Mouse (Mus musculus) frontal cortex, postnatal 10 days (tissue): Measurements from ENCODE around the gene Krtap28-10.
A peak's percentile ranks its signal among the peaks of the same experiment; 100 is the strongest.

ENCODE experiments used
- DNase-seq, 2 experiments: peaks; one replicate each; pipeline ENCODE4 v3.0.0; 2022; ENCODE audit warnings: low spot score in 2 of 2, mixed read lengths in 1 of 2

Krtap28-10 gene

GRCm38 (mm10) chr1:83042380-83042779 lies at the start of gene Krtap28-10:
TSS of gene Krtap28-10 (minus strand) at chr1:83042480.
- DNase-seq = no peak

DNA sequence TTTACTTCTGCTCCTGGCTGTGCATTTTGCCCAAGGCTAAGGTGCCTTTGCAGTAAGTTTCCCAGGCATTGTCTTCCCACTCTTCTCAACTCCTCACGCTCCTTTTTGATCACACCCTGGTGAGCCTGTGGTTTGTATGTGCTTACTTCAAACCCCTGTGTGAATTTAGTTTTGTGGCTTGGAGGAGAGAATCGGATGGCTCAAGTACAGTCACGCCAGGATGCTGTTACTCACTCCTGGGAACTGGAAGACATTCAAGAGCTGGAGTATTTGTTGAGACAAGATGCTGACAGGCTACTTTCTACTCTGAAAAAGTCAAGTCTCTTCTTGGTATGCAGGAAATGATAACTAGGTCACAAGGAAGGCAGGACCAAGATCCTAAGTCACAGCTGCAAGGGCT lies 49.0 kb upstream of the Krtap28-10 start:
- DNase-seq = no peak

- no peak for DNase-seq
These were observed 42.5 kb upstream of the Krtap28-10 start for GRCm38 (mm10) chr1:83084790-83085189.

- no peak for DNase-seq
These were observed 34.7 kb upstream of the Krtap28-10 start for GRCm38 (mm10) chr1:83077016-83077415.

- DNase-seq = peak in 1 of 2 experiments; percentile 34
These were observed 34.1 kb upstream of the Krtap28-10 start for GRCm38 (mm10) chr1:83076190-83076917.

GRCm38 (mm10) chr1:83075526-83076189 lies 33.4 kb upstream of the Krtap28-10 start:
- no peak for DNase-seq

GRCm38 (mm10) chr1:83067205-83067604 lies 24.9 kb upstream of the Krtap28-10 start:
- DNase-seq = no peak

GRCm38 (mm10) chr1:83066577-83066976 lies 24.3 kb upstream of the Krtap28-10 start:
- no peak for DNase-seq

DNA sequence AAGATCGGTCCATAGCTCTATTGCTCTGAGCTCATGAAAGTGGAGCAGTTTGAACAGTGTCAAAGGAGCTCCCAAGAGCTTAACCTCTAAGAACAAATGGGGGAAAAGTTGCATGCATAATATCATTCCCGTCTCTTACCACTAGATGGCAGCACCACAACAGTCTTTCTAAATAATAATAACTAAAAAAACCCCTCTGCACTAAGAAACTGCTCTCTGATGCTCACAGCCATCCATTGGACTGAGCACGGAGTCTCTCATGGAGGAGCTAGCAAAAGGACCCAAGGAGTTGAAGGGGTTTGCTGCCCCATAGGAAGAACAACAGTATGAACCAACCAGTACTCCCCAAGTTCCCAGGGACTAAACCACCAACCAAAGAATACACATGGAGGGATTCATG lies 22.6 kb upstream of the Krtap28-10 start:
- DNase-seq = no peak

GRCm38 (mm10) chr1:83060643-83061042 lies 18.4 kb upstream of the Krtap28-10 start, which contains the start of gene Krtap28-13:
TSS of gene Krtap28-13 (plus strand) at chr1:83060930.
- DNase-seq = no peak

GRCm38 (mm10) chr1:83059278-83059677 lies 17.0 kb upstream of the Krtap28-10 start, which contains the start of gene A030005K14Rik:
TSS of gene A030005K14Rik (minus strand) at chr1:83059378.
- DNase-seq = no peak

DNA sequence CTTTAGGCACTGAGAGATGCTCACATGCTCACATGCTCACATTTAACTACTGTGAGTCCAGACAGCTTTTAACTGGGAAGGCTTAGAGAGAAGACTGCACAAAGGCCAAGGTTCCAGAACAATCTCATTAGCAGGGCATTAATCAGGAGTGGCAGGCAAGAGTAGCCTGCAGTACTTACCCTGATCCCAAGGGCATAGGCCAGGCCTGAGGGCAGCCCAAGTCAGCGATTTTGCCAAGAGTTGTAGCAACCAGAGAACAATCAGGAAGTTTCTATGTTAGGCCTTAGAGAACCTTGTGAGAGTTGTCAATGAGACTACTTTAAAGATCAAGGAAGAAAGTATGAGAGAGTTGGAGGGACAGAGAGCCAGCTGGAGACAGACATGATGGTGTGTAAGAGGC lies 16.2 kb upstream of the Krtap28-10 start:
- no peak for DNase-seq

DNA sequence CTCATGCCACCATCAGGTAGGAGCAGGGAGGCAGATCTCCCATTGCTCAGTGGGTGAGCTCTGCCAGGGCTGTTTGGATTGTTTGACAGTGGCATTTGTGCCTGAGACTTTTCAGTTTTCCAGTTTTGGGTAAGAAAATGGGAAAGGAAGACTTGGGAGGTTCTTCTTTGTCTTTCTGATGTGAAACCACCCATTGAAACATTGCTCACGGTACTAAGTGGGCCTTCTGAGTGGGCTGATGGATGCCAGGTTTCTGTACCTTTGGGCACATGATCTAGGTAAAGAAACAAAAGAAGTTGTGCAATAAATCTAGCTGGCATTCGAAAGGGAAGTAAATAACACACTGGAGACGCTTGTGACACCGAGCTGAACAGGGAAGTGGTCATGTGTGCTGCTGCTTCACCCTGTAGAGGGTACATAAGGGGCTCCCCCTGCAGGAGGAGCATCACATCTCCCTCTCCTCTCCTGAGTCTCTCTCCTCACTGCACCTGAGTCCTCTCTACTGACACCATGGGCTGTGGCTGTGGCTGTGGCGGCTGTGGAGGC lies 2.7 kb upstream of the Krtap28-10 start, which contains the start of gene Gm47969:
Gm47969 (plus strand) TSS at position 51 of the 546 bp plus-strand sequence.
- no peak for DNase-seq

DNA sequence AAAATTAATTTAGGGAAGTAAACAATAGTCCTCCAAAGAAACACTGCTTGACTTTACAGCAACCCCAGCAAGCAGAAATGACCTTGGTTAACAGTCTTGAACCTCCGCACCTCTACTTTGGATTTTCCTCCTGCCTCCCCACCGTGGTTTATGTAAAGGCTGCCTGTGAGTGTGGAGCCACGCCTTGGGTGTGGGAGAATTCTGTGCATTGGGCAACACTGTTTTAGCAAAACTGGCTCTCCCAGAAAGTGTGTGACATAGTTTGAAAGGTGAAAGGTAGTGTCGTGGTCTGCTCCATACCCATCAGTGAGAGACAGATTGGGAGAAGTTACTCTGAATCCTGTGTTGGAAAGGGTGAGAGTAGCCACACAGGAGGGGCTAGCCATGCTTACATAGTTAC lies 3.2 kb downstream of the Krtap28-10 start:
- DNase-seq = no peak

DNA sequence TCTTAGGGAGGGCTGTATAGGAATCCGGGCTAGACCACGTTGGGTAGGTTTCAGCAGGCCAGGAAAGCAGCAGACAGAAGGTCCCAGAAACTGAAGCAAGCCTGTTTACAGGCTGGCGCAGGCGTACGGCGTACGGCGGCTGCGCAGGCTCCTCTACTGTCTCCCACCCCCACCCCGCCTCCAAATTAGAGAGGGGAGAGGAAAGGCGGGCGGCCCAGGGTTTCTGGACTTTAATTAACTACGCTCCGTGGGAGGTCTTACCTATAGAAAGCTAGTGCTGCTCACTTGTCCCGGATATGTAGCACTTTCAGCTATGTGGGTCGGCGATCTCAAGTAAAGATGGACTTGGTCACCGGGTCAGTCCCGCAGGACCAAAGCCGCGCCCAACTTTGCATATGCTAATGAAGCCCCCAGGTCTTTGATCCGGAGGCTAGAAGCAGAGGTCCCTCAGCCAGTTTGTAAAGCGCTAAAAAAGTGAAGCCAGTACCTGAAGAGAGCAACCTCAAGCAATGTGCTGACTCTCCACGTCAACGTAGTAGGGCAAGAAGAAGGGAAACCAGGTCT lies 4.1 kb downstream of the Krtap28-10 start, which contains the start of gene Slc19a3:
Slc19a3 (minus strand) TSS at position 340 of the 564 bp plus-strand sequence.
- peak in 1 of 2 experiments; percentile 20 for DNase-seq

DNA sequence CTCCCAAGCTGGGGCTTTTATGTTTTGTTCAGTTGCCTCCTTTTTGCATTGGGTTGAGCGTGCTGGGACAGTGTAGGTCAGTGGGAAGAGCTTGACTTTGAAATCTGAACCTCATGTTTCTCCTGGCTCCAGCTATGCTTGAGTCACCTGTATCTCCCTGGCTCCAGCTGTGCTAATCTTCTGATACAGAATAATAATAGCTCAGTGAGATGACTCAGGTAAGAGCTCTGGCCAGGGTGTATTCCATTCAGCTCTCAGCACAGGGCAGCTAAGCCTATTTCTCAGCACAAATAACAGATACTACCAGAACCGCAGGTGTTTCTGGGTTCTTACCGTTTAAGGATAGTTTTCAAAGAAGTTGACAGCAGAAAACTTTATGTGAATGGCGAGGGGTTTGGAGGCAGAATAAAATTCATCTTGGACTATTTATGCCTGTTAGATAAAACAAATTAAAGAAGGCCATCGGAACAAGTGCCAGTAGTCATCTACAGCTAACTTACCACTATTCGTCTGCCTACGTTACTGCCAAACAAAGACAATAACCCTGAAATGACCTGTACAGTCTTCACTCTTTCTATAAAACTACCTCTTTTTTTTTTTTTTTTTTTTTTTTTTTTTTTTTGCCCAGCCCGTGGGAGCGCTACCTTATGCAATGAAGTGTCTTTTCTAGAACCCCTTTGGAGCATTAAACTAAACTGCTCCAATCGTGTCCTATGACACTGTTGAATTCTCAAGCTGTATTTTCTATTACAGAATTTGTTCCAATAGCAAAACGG lies 5.2 kb downstream of the Krtap28-10 start:
- no peak for DNase-seq

- no peak for DNase-seq
These were observed 7.8 kb downstream of the Krtap28-10 start for GRCm38 (mm10) chr1:83034509-83034908.

GRCm38 (mm10) chr1:83032508-83032907 lies 9.8 kb downstream of the Krtap28-10 start:
- DNase-seq = no peak

DNA sequence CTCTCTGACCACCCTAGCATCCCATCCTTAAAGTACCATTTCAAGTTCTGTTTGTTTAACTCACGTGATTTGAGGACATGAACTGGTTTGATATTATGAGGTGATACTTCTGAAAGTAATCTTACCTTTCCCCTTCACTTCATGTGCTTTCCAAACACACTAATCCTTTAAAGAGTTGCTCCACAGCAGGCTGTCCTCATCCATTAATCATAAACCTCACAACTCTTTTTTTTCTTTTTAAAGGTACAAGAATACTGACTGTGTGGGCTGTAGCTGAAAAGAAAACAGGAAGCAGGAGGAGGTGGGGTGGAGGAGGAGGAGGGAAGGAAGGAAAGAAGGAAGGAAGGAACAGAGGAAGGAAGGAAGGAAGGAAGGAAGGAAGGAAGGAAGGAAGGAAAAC lies 10.3 kb downstream of the Krtap28-10 start:
- no peak for DNase-seq

DNA sequence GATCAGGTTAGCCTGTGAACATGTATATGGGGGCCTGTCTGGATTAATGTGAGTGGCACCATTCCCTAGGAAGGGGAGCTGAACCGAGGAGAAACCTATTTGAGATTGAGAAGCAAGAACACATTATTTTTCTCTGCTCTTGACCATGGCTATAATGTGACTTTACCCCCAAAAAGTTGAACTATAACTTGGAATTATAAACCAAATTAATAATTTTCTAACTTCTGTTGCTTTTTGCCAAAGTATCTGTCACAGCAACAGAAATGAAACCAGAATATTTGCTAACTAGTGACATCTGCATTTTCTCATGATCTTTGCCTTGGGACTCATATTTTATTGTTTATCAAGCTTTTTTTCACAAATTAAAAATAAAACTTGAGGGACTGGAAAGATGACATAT lies 25.7 kb downstream of the Krtap28-10 start:
- DNase-seq = no peak

- DNase-seq = no peak
These were observed 26.9 kb downstream of the Krtap28-10 start for GRCm38 (mm10) chr1:83015329-83015879.
